Mouse (Mus musculus) ovary, adult 2 months (tissue): Measurements from ENCODE around the gene Adcy4. TPM values are rescaled to one million over a fixed set of nuclear protein-coding genes. Genes with fewer than 3 reads are reported as not detected.

Source experiments
- polyA plus RNA-seq: library from polyadenylated mRNA; depleted of rRNA; stranded (reverse); fragments of >200 nt; gene quantifications from 2 replicates; pipeline ENCODE4 v1.2.3, GENCODE M21; 2012; rRNA removed

Gene Adcy4
- 16.8 and 28.3 TPM in 2 replicates for polyA plus RNA-seq

DNA sequence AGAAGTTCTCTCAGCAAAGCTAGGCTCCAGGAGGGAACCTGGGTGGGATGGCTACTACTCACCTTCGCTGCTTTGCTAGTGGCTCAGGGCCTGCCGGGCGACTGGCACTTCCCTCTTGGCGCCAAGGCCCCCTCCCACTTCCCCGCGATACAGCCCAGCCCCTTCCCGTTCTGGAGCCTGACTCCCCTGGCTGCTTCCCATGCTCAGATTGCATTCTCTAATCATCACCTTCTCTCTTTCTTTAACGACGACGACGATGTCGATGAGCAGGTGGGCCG, at the start of gene Adcy4:
TSS of gene Adcy4 (minus strand) at position 138 of the 278 bp plus-strand sequence.

GRCm38 (mm10) chr14:55822991-55823762, 39.3 kb upstream of the Adcy4 start, which contains the start of gene Nfatc4:
Gene Nfatc4 (plus strand): TSS chr14:55823144.

DNA sequence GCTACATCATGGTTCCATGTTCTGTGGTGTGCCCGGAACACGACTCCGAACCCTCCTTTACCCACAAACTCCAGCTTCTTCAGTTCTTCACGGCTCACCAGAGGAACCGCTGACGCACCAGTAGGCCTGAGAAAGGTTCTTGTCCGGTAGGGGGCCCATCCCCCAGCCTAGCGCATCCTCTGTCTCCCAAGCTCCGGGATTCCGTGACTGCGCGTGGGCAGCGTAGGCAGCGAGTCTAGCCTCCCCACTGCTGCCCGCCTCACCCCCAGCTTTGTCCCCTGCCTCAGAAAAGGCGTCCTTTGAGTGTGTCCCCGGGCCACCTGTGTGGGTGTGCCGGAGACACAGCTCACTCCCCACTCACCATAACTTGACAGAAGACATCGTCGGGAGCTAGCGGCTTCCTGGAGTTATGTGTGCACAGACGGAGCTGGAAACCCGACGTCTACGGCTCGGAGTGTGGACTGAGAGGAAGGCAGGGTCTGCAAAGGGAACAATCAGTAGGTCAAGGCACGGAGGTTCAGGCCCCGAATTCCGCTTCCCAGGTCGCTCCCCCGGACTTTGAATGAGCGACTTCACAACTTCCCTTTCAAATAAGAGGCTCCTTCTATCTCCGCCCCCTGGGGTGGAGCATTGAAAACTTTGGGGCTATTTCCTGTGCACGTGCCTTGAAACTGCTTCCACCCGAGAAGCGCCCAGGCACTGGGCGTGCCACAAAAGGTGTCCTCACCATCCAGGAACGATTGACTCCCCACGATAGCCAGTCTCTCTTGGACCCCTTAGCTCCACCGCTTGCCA, 4.6 kb upstream of the Adcy4 start, which contains the start of gene Ripk3:
TSS of gene Ripk3 (minus strand) at position 610 of the 795 bp plus-strand sequence.

DNA sequence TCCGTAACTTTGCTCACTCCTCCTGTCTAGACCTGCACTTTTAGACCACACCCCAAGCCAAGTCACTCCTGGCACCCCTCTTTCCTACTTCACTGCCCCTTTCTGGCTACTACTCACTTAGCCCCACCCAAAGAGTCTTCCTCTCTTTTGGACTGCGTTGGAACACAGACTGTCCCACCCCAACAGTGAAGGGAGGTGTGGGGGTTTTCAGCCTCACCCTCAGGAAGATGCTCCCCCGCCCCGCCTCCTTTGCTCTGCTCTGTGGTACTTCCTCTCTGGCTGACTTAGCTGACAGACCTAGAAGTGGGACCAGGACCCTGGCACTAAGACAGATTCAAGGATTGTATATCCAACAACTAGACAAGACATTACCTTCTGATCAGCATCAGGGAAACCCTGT, 18.2 kb downstream of the Adcy4 start, which contains the start of gene Ltb4r1:
TSS of gene Ltb4r1 (plus strand) at position 267 of the 400 bp plus-strand sequence.

DNA sequence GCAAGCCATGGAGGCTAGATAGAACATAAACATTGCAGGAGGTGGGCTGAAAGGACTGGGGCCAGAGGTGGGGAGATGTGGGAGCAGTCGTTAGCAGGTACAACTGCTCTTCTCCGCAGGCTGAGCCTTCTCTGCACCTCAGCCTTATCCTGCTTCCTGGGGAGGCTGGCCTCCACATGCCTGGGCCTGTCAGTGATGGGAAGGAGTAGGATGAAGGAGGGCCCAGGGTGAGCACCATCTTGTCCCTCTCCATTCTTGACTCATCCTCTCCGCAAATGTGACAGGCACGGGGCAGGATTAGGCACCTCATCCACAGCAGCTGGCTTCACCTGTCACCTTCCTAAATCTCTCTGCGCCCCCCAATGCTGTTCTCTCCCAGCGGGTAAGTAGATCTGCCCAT, 22.7 kb downstream of the Adcy4 start, which contains the start of gene Ltb4r2:
TSS of gene Ltb4r2 (plus strand) at position 266 of the 400 bp plus-strand sequence.

DNA sequence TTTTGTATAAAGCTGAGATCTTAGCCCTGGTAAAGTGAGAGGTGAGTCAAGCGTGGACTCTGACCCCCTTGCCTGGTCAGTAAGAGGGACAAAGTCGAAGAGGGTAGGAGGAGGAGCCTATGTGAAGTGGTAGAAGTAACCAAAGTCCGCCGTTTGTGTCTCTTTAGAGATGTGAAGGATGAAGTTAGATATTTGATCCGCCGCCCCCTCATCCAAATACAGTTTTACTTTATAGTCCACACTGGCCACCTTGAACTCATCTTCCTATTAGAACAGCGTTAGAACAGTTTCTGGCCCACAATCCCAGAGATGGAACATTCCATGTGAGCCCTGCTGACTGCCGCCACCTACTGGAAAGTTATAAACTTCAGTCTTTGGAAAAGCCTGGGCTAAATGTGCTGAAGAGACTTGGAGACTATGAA, 25.5 kb downstream of the Adcy4 start, which contains the start of gene Cideb:
TSS of gene Cideb (minus strand) at position 96 of the 422 bp plus-strand sequence.

GRCm38 (mm10) chr14:55745180-55745860, 38.6 kb downstream of the Adcy4 start, which contains the start of the genes Dhrs1 and Nop9:
Gene Dhrs1 (minus strand): TSS chr14:55745690.
Gene Nop9 (plus strand): TSS chr14:55745693.

DNA sequence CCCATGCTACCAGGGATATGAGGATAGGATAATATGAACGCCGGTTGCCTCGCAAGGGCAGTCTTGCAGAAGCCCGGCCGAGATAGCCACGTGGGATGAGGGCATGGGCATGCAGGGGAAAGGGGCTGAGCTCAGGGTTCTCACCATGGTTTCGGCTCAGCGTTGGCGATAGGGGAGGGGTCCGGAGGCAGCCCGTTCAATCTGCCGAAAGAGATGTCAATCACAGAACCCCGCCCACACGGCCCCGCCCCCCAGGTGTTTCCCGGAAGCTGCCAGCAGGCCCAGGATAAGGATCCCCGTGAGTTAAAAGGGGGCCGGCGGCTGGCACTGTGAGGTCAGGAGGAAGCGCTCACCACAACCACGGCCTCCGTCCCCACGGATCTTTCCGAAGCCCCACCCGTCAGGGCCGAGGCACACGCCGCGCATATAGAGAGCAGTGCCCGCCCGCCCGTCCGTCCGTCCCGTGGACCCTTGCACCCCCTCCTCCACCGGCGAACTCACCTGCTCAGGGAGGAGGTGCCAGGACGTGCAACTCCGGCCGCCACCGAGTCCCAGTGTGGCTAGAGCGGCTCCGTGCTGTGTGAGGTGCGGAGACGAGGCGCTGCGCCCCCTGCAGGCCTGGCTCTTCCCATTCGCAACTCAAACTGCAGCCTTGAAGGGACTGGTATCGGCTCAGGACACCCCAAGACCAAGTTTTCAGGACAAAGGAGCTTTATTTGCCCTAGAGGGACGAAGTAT, 62.0 kb downstream of the Adcy4 start, which contains the start of gene Rabggta:
TSS of gene Rabggta (minus strand) at position 564 of the 738 bp plus-strand sequence.

Other genes starting within 250 kb of the Adcy4 start
- 114 and 117 TPM in 2 replicates for gene Pck2, start 243.8 kb downstream of the Adcy4 start, polyA plus RNA-seq
- gene Dcaf11, start 224.1 kb downstream of the Adcy4 start, polyA plus RNA-seq = 107 and 112 TPM in 2 replicates
- 1.3 and 2.9 TPM in 2 replicates for gene A730061H03Rik, start 223.7 kb downstream of the Adcy4 start, polyA plus RNA-seq
- 1.9 and 2.0 TPM in 2 replicates for gene Fitm1, start 208.5 kb downstream of the Adcy4 start, polyA plus RNA-seq
- gene Psme1, start 206.0 kb downstream of the Adcy4 start, polyA plus RNA-seq = 58.3 and 96.0 TPM in 2 replicates
- gene Emc9, start 198.8 kb downstream of the Adcy4 start, polyA plus RNA-seq = 19.9 and 28.3 TPM in 2 replicates
- gene Psme2, start 193.0 kb downstream of the Adcy4 start, polyA plus RNA-seq = 46.8 and 51.0 TPM in 2 replicates
- gene Rnf31, start 192.4 kb downstream of the Adcy4 start, polyA plus RNA-seq = 42.3 and 49.7 TPM in 2 replicates
- 65.1 and 79.5 TPM in 2 replicates for gene Irf9, start 180.5 kb downstream of the Adcy4 start, polyA plus RNA-seq
- 6.2 and 9.8 TPM in 2 replicates for gene Rec8, start 166.1 kb downstream of the Adcy4 start, polyA plus RNA-seq
- 164 and 192 TPM in 2 replicates for gene Ipo4, start 148.1 kb downstream of the Adcy4 start, polyA plus RNA-seq
- 26.7 and 33.9 TPM in 2 replicates for gene Gm49378, start 146.2 kb downstream of the Adcy4 start, polyA plus RNA-seq
- gene Tm9sf1, start 140.3 kb downstream of the Adcy4 start, polyA plus RNA-seq = 122 and 137 TPM in 2 replicates
- gene Tssk4, start 133.9 kb downstream of the Adcy4 start, polyA plus RNA-seq = 0.90 and 1.4 TPM in 2 replicates
- 16.1 and 21.4 TPM in 2 replicates for gene Mdp1, start 123.6 kb downstream of the Adcy4 start, polyA plus RNA-seq
- gene Gmpr2, start 112.2 kb downstream of the Adcy4 start, polyA plus RNA-seq = 13.6 and 17.9 TPM in 2 replicates
- gene Nedd8, start 112.0 kb downstream of the Adcy4 start, polyA plus RNA-seq = 199 and 293 TPM in 2 replicates
- gene Tinf2, start 102.3 kb downstream of the Adcy4 start, polyA plus RNA-seq = 10.7 and 14.9 TPM in 2 replicates
- gene Tgm1, start 70.2 kb downstream of the Adcy4 start, polyA plus RNA-seq = 1.5 and 1.9 TPM in 2 replicates
- gene Rabggta, start 61.8 kb downstream of the Adcy4 start, polyA plus RNA-seq = 47.9 and 58.1 TPM in 2 replicates
- gene Dhrs1, start 38.4 kb downstream of the Adcy4 start, polyA plus RNA-seq = 42.0 and 65.0 TPM in 2 replicates
- 14.0 and 19.1 TPM in 2 replicates for gene Nop9, start 38.4 kb downstream of the Adcy4 start, polyA plus RNA-seq
- 1.9 TPM in 2 replicates for gene Cideb, start 25.6 kb downstream of the Adcy4 start, polyA plus RNA-seq
- 0.84 and 1.5 TPM in 2 replicates for gene Ltb4r2, start 22.7 kb downstream of the Adcy4 start, polyA plus RNA-seq
- gene Ltb4r1, start 18.1 kb downstream of the Adcy4 start, polyA plus RNA-seq = 2.2 and 2.8 TPM in 2 replicates
- 9.8 and 12.0 TPM in 2 replicates for gene Ripk3, start 4.8 kb upstream of the Adcy4 start, polyA plus RNA-seq
- gene Nfatc4, start 39.0 kb upstream of the Adcy4 start, polyA plus RNA-seq = 48.6 and 49.5 TPM in 2 replicates
- gene Nynrin, start 69.9 kb upstream of the Adcy4 start, polyA plus RNA-seq = 16.1 and 17.4 TPM in 2 replicates
- 0.63 and 0.67 TPM in 2 replicates for gene Cbln3, start 100.3 kb upstream of the Adcy4 start, polyA plus RNA-seq
- gene Khnyn, start 100.9 kb upstream of the Adcy4 start, polyA plus RNA-seq = 21.0 and 21.5 TPM in 2 replicates
- gene Sdr39u1, start 116.2 kb upstream of the Adcy4 start, polyA plus RNA-seq = 44.7 and 46.6 TPM in 2 replicates
- gene Cma1, start 160.6 kb upstream of the Adcy4 start, polyA plus RNA-seq = 2.2 and 2.7 TPM in 2 replicates
- gene Cma2, start 166.9 kb upstream of the Adcy4 start, polyA plus RNA-seq = not detected in 2 replicates
- gene Mcpt1, start 233.9 kb upstream of the Adcy4 start, polyA plus RNA-seq = not detected in 2 replicates
- gene Mcpt9, start 246.4 kb upstream of the Adcy4 start, polyA plus RNA-seq = not detected in 2 replicates